Mouse (Mus musculus) spleen, adult 2 months (tissue): Measurements from ENCODE around the gene Dpp9. TPM values are rescaled to one million over a fixed set of nuclear protein-coding genes. Genes with fewer than 3 reads are reported as not detected.
"Not testable (repeated sequence)": the region's sequence is repeated elsewhere in the genome, so short reads cannot be mapped to it uniquely, and the experiment has no call there.

Experiments
- DNase-seq, 2 experiments: peaks; one replicate each; pipeline versions ENCODE4 v3.0.0 to v3.0.0-alpha.2; 2012 to 2021; ENCODE audit warnings: low spot score in 2 of 2, low read depth in 1 of 2
- H3K27ac ChIP-seq: fragments of 200-500 bp; 2 replicates; pipeline ENCODE4 v1.5.1; 2012; ENCODE audit warnings: low read length, inconsistent platforms; ENCODE audit not compliant: insufficient read depth
- H3K27me3 ChIP-seq: fragments of 200-500 bp; 2 replicates; pipeline ENCODE4 v1.6.1; 2012; ENCODE audit warnings: mild to moderate bottlenecking, moderate library complexity, low read length, inconsistent platforms; ENCODE audit not compliant: control insufficient read depth, insufficient read depth
- H3K36me3 ChIP-seq: fragments of 200-500 bp; 2 replicates; pipeline ENCODE4 v1.6.1; 2012; ENCODE audit warnings: mild to moderate bottlenecking, low read length, inconsistent platforms; ENCODE audit not compliant: control insufficient read depth, insufficient read depth
- H3K4me1 ChIP-seq: fragments of 200-500 bp; 2 replicates; pipeline ENCODE4 v1.6.1; 2011; ENCODE audit warnings: inconsistent platforms; ENCODE audit not compliant: control insufficient read depth, insufficient read depth, insufficient read length
- H3K4me3 ChIP-seq: fragments of 200-500 bp; 2 replicates; pipeline ENCODE4 v1.5.1; 2011; ENCODE audit warnings: mild to moderate bottlenecking, inconsistent platforms; ENCODE audit not compliant: insufficient read depth, insufficient read length; ENCODE audit errors: extremely low read depth
- CTCF ChIP-seq: fragments of 200-500 bp; IDR thresholded peaks from 2 replicates; pipeline ENCODE4 v1.5.1; 2011; ENCODE audit warnings: mild to moderate bottlenecking, inconsistent platforms; ENCODE audit not compliant: insufficient read depth, insufficient read length, insufficient replicate concordance; ENCODE audit errors: extremely low read depth
- POLR2A ChIP-seq: fragments of 200-500 bp; IDR thresholded peaks from 2 replicates; pipeline ENCODE4 v1.6.1; 2011; ENCODE audit warnings: low read depth, low read length, inconsistent platforms
- WGBS: fragments of 180-500 bp; shearing (Covaris S2); methylation state at CpG from one replicate; pipeline ENCODE4 v1.1.7; 2018; 5-methylcytosine and 5-hydroxymethylcytosine counted together
- polyA plus RNA-seq: library from polyadenylated mRNA; depleted of rRNA; stranded (reverse); fragments of >200 nt; gene quantifications from 2 replicates; pipeline ENCODE4 v1.2.3, GENCODE M21; 2012

The Dpp9 gene
- polyA plus RNA-seq, 1 experiment = 34.4 TPM

DNA sequence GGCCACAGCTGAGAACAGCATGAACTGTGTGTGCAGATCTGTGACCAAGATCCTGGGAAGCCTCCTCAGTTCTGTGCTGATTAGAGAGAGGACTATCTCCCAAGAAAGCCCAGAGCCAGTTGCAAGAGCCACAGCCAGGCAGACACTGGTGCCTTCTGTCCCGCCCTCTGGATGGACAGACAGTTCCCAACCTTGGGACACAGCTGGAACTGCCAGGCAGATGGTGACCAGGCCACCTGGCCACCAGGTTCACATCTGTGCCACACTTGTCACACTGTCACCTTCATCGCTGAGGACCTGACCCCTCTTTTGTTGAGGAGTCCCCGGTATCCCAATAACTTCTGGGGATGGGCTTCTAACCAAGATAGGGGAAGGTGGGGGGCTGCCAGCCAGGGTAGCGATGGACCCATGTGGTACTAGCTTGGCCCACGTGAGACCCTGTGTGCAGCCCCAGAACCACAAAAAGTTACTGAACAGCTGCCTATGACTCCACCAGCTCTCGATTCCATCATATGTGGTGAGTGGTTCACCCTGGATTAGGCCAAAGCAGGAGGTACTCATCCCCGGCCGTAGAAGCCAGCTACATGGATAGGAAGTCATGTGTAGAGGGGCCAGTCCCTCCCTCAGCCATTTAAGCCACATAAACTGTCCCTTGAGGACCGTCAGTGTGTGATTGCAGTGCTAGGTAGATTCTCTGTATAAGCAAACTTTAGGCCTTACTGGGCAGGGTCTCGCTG is 40.8 kb upstream of the Dpp9 start:
- no peak for DNase-seq
- no peak overlapping the region for H3K4me3 ChIP-seq
- no peaks in the 10 kb centered on the region for H3K27me3 ChIP-seq
- H3K27ac ChIP-seq = no peak overlapping the region
- TF ChIP-seq POLR2A = no peak
- no peak for TF ChIP-seq CTCF
- peaks cover 23% of the 10 kb centered on the region for H3K36me3 ChIP-seq
- 94% methylated on average over 10 of the region's 10 CpGs for WGBS
- H3K4me1 ChIP-seq = peaks cover 18% of the 10 kb centered on the region

DNA sequence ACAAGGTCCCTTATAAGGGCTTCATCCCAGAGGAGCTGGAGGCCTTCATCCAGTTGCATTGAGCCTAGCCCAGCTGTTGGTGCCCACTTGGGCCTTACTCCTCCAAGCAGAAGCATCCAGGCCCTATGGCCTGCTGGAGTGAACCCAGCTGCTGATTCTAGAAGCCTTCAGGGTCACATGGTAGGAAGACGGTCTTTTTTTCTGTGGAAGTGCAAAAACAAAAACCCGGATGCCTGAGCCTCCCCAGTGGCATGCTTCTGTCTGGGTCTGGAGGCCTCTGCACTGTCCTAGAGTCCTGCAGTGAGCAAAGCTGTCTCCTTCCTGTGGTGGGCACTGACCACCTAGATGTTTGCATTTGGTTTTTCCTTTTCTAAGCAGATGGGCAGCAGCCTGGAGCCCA is 40.1 kb upstream of the Dpp9 start:
- not testable (repeated sequence) for H3K27ac ChIP-seq

DNA sequence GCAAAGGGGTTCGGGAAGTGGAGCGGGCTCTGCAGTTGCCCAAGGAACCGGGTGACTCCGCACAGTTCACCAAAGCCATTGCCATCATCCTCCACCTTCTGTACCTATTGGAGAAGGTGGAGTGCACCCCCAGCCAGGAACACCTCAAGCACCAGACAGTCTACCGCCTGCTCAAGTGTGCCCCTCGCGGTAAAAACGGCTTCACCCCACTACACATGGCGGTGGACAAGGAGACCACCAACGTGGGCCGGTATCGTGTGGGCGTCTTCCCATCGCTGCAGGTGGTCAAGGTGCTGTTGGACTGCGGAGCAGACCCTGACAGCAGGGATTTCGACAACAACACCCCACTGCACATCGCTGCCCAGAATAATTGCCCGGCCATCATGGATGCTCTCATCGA is 39.6 kb upstream of the Dpp9 start:
- Histone ChIP-seq H3K4me1 (peaks cover 18% of the 10 kb centered on the region), H3K36me3 (peaks cover 23% of the 10 kb centered on the region)
- H3K4me3 ChIP-seq, DNase-seq, H3K27me3 ChIP-seq, H3K27ac ChIP-seq: not testable (repeated sequence)
- 93% methylated on average over 19 of the region's 19 CpGs for WGBS

More for the DNA sequence above, 40.1 kb upstream of the Dpp9 start:
- Histone ChIP-seq H3K36me3 (peaks cover 23% of the 10 kb centered on the region), H3K4me1 (peaks cover 18% of the 10 kb centered on the region)
- not testable (repeated sequence) for DNase-seq, H3K4me3 ChIP-seq, H3K27me3 ChIP-seq
- WGBS = 72% methylated on average over 2 of the region's 2 CpGs

DNA sequence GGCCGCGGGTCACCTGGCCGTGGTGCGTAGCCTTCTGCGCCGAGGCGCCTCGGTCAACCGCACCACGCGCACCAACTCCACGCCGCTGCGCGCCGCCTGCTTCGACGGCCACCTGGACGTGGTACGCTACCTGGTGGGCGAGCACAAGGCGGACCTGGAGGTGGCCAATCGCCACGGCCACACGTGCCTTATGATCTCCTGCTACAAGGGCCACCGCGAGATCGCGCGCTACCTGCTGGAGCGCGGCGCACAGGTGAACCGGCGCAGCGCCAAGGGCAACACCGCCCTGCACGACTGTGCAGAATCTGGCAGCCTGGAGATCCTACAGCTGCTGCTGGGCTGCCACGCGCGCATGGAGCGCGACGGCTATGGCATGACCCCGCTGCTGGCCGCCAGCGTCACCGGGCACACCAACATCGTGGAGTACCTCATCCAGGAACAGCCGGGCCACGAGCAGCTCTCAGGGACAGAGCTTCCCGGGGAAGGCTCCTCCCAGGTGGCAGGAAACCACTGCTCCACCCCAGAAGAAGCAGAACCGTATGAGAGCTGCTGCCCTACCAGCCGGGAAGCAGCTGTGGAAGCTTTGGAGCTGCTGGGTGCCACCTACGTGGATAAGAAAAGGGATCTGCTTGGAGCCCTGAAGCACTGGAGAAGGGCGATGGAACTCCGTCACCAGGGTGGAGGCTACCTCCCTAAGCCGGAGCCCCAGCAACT is 38.6 kb upstream of the Dpp9 start:
- H3K4me1 ChIP-seq = peaks cover 18% of the 10 kb centered on the region
- TF ChIP-seq CTCF (no peak), POLR2A (no peak)
- 6% methylated on average over 58 of the region's 58 CpGs for WGBS
- no peaks in the 10 kb centered on the region for H3K27me3 ChIP-seq
- peaks cover 23% of the 10 kb centered on the region for H3K36me3 ChIP-seq
- DNase-seq = peak in 1 of 2 experiments; percentile 19
- peak overlapping the region; percentile 69 for H3K4me3 ChIP-seq
- 0 out of 2 replicates have a peak overlapping the region, but pooled peaks have one; percentile 17 for H3K27ac ChIP-seq

DNA sequence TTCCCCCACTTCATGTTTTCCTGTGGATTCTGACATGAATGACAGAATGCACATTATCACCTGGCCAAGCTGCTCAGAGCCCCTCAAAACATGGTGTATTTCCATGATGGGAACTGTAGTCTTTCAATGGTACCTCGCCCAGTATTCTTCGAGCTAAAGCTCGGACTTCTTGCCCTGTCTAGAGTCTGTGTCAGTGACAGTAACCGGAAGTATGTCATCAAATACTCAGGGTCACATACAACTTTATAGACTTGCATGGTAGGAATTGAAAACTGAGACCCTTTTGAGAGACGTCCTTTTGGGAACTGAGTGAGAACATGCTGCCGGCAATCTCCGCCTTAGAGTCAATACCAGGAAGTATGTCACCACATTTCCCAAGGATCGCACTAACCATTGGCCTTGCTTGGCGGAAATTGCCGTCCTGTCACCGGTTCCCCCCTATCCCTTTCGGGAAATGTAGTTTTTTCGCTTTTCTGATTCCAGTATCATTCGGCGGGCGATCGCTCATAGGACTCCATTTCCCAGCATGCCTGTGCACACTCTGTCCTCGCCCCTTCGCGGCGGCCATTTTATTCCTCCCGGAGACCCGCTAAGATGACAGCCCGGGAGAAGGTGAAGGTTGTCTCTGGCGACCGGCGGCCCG is 37.7 kb upstream of the Dpp9 start, which contains the start of gene Fem1a:
TSS of gene Fem1a (plus strand) at position 572 of the 643 bp plus-strand sequence.
- no peak for TF ChIP-seq CTCF
- TF ChIP-seq POLR2A = peak; percentile 37; the same call in 1 of the 2 replicates
- Histone ChIP-seq H3K27me3 (no peaks in the 10 kb centered on the region), H3K4me1 (peaks cover 19% of the 10 kb centered on the region)

DNA sequence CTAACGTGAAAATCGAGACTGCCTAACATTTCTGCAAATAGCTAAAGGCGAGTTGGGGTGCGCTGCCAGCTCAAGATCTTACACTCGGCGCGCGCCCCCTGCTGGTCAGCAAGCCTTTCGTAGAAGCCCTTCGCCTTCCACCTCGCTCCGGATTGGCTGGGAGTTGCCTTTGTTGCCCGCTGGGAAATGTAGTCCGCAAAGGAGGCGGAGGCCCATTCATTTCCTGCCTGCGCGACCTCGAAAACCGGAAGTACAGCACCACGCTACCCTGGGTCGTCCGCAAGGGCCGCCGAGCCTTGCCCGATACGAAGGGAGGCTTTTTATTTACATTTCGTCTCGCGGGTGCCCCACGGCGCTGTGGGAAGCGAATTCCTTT is 37.1 kb upstream of the Dpp9 start:
- DNase-seq = peak; percentile 97 to 99
- H3K27ac ChIP-seq = peak overlapping the region; percentile 91
- TF ChIP-seq CTCF (peak; percentile 98), POLR2A (peak; percentile 62; the same call in 1 of the 2 replicates)
- H3K27me3 ChIP-seq = no peaks in the 10 kb centered on the region
- H3K36me3 ChIP-seq = peaks cover 21% of the 10 kb centered on the region
- H3K4me3 ChIP-seq = peak overlapping the region; percentile 62
- peaks cover 21% of the 10 kb centered on the region for H3K4me1 ChIP-seq
- WGBS = under 1% methylated on average over 32 of the region's 32 CpGs

More for the DNA sequence above, 37.7 kb upstream of the Dpp9 start, which contains the start of gene Fem1a:
- Histone ChIP-seq H3K36me3 (peaks cover 21% of the 10 kb centered on the region), H3K27ac (peak within 1 kb of the TSS; percentile 91), H3K4me3 (peak within 1 kb of the TSS; percentile 69)
- WGBS = under 1% methylated on average over 28 of the region's 28 CpGs
- peak; percentile 87 to 98 for DNase-seq
